Mouse (Mus musculus) midbrain, postnatal 0 days (tissue): Measurements from ENCODE around the gene Grin2c. TPM values are rescaled to one million over a fixed set of nuclear protein-coding genes. Genes with fewer than 3 reads are reported as not detected.

ENCODE experiments used
- ATAC-seq: fragments of 200-750 bp; cut with Nextera tagmentation; 2 replicates; pipeline ENCODE4 v1.8.0; 2017; ENCODE audit warnings: moderate number of reproducible peaks, mild to moderate bottlenecking, moderate TSS enrichment, moderate library complexity; ENCODE audit not compliant: low FRiP score
- DNase-seq: peaks from one replicate; pipeline ENCODE4 v3.0.0-alpha.2; 2015; ENCODE audit warnings: low spot score
- H3K27ac ChIP-seq: fragments of 300-500 bp; sonication (generic); 2 replicates; pipeline ENCODE4 v1.5.1; 2014; ENCODE audit warnings: low read depth, mild to moderate bottlenecking, low read length, mixed read lengths
- H3K27me3 ChIP-seq: fragments of 300-500 bp; sonication (generic); 2 replicates; pipeline ENCODE4 v1.6.1; 2014; ENCODE audit warnings: low read length, control low read depth, mixed read lengths; ENCODE audit not compliant: insufficient read depth
- H3K36me3 ChIP-seq: fragments of 300-500 bp; sonication (generic); 2 replicates; pipeline ENCODE4 v1.6.1; 2014; ENCODE audit warnings: low read length, control low read depth, mixed read lengths; ENCODE audit not compliant: insufficient read depth
- H3K4me1 ChIP-seq: fragments of 300-500 bp; sonication (generic); 2 replicates; pipeline ENCODE4 v1.6.1; 2014; ENCODE audit warnings: mild to moderate bottlenecking, control low read depth, antibody characterized with exemption, low read length, mixed read lengths; ENCODE audit not compliant: insufficient read depth
- H3K4me2 ChIP-seq: fragments of 300-500 bp; sonication (generic); 2 replicates; pipeline ENCODE4 v1.6.1; 2014; ENCODE audit warnings: low read depth, mild to moderate bottlenecking, low read length, mixed read lengths; ENCODE audit not compliant: poor library complexity, severe bottlenecking
- H3K4me3 ChIP-seq: fragments of 300-500 bp; sonication (generic); 2 replicates; pipeline ENCODE4 v1.5.1; 2014; ENCODE audit warnings: low read depth, mild to moderate bottlenecking, low read length, moderate library complexity
- H3K9ac ChIP-seq: fragments of 300-500 bp; sonication (generic); replicated peaks from 2 replicates; pipeline ENCODE4 v1.6.1; 2014; ENCODE audit warnings: mild to moderate bottlenecking, low read length, moderate library complexity, mixed read lengths; ENCODE audit not compliant: poor library complexity, severe bottlenecking
- H3K9me3 ChIP-seq: fragments of 300-500 bp; sonication (generic); 2 replicates; pipeline ENCODE4 v1.6.1; 2016; ENCODE audit warnings: low read length, control low read depth
- CTCF ChIP-seq: IDR thresholded peaks from 2 replicates; pipeline ENCODE4 v1.5.1; 2016; ENCODE audit warnings: antibody characterized with exemption, mild to moderate bottlenecking
- WGBS: fragments of 180-500 bp; shearing (Covaris S2); extraction: QIAGEN DNeasy Blood & Tissue Kit; methylation state at CpG from one replicate; pipeline ENCODE4 v1.1.7; 2014; 5-methylcytosine and 5-hydroxymethylcytosine counted together
- polyA plus RNA-seq: library from polyadenylated mRNA; unstranded; fragments of >200 nt; fragmentation: Nextera tagmentation; extraction: Ambion mirVana; gene quantifications from 2 replicates; pipeline ENCODE4 v1.2.1, GENCODE M21; 2015
- total RNA-seq: library from RNA; depleted of rRNA; stranded (reverse); fragments of >200 nt; gene quantifications from 2 replicates; pipeline ENCODE4 v1.2.3, GENCODE M21; 2014

Gene Grin2c
- total and polyA plus RNA-seq, 2 experiments from 2014 or later = 0.59 to 4.1 TPM

- Histone ChIP-seq H3K4me2 (no peak overlapping the region), H3K4me3 (no peak overlapping the region), H3K27ac (no peak overlapping the region), H3K9ac (no peak overlapping the region), H3K4me1 (peaks cover 6% of the 10 kb centered on the region; the same call in 1 of the 2 replicates), H3K9me3 (no peaks in the 10 kb centered on the region), H3K27me3 (no peaks in the 10 kb centered on the region), H3K36me3 (0 out of 2 replicates have a peak, but pooled peaks cover 3% of the 10 kb centered on the region)
- TF ChIP-seq CTCF = no peak
- ATAC-seq = no peak
- no peak for DNase-seq
- WGBS = 95% methylated on average over 10 of the region's 10 CpGs
Measured at GRCm38 (mm10) chr11:115219685-115220084, 47.4 kb downstream of the Grin2c start.

DNA sequence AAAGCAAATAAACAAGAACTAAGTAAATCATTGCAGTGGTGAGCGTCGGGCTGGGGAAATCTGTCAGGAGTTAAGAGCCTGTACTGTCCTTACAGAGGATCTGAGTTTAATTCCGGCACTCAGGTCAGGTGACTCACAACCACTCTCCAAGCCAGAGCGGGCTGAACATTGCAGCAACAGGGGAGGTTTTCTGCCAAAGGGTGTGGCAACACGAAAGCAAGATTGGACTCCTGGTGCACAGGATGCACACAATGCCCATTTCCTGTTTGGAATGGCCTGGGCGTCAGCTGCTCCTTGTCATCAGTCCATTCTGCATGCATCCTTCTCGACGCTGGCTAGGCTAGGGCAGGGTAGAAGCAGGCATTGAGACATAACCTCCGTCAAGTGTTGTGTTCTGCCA lies 47.8 kb downstream of the Grin2c start:
- ATAC-seq (no peak), DNase-seq (no peak)
- 87% methylated on average over 9 of the region's 9 CpGs for WGBS

DNA sequence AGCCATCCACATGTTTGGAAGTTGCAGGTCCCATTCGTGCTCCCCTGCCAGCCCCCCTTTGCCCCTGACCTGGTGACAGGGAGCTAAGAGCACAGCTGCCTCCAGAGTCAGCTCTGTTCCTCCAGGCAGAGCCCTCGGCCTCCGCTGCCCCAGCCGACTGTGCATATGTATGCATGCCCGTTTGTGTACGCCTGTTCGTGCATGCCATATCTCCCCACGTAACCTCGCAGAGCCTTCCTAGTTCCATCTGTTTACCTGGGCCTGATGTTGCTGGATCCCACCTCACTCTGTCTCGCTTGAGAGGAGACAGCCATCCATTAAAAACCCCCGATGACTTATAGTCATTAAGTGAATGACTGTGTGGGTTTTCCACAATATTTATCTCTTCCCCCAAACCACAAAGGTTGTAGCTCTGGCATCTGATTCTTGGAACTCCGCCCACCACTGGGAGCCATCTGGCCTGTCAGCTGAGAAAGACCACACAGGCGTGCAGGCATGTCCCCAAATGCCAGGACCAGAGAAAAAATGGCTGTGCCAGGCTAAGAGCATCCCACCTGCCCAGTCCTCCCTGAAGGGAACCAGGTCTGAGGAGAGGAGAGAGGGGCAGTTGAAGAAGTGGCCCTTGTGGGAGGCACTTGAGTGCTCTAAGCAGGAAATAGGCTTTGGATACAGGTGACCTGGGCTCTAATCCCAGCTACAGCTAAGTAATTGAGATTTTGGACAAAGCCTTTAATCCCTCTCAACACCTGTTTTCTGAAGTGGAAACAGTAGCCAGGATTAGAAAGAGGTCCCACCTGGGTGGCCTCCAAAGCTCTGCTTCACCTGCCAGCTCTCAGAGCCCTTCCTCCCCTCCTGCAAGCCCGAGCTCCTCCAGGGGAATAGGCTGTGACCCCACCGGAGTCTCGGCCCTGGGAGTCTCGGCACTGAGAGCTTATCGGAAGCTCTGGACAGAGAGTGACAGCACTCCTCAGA lies 49.3 kb downstream of the Grin2c start:
- Histone ChIP-seq H3K36me3 (0 out of 2 replicates have a peak, but pooled peaks cover 3% of the 10 kb centered on the region), H3K9me3 (no peaks in the 10 kb centered on the region), H3K4me2 (no peak overlapping the region), H3K4me1 (0 out of 2 replicates have a peak, but pooled peaks cover 5% of the 10 kb centered on the region), H3K27me3 (no peaks in the 10 kb centered on the region), H3K9ac (0 out of 2 replicates have a peak overlapping the region, but pooled peaks have one; percentile 19), H3K27ac (no peak overlapping the region), H3K4me3 (no peak overlapping the region)
- DNase-seq = peak; percentile 79
- TF ChIP-seq CTCF = no peak
- 63% methylated on average over 18 of the region's 18 CpGs for WGBS
- ATAC-seq = no peak

More for the DNA sequence above, 47.8 kb downstream of the Grin2c start:
- H3K36me3 ChIP-seq = 0 out of 2 replicates have a peak, but pooled peaks cover 3% of the 10 kb centered on the region
- no peak overlapping the region for H3K9ac ChIP-seq
- TF ChIP-seq CTCF = no peak
- H3K27ac ChIP-seq = no peak overlapping the region
- H3K4me1 ChIP-seq = 0 out of 2 replicates have a peak, but pooled peaks cover 5% of the 10 kb centered on the region
- no peaks in the 10 kb centered on the region for H3K9me3 ChIP-seq
- H3K4me3 ChIP-seq = no peak overlapping the region
- H3K27me3 ChIP-seq = no peaks in the 10 kb centered on the region
- no peak overlapping the region for H3K4me2 ChIP-seq

DNA sequence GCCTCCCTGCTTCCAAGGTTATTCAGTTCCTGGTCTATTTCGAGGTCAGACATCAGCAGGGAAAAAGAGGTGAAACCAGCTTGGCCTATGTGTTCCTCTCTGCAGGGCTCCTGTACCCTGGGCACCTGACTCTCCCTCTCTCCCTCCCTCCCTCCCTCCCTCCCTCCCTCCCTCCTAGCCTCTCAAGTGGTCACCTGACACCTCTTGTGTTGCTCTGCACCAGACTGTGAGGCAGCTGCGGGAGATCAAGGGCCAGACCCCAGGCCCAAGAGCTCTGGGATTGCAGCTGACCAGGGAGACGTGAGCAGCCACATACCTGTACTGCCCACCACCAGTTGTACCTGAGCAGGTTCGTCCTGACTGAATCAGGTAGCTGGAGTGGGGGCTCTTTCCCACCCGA lies 51.9 kb downstream of the Grin2c start:
- peaks cover 3% of the 10 kb centered on the region; the same call in 1 of the 2 replicates for H3K36me3 ChIP-seq
- no peak overlapping the region for H3K9ac ChIP-seq
- no peak overlapping the region for H3K4me2 ChIP-seq
- no peak for TF ChIP-seq CTCF
- H3K27me3 ChIP-seq = no peaks in the 10 kb centered on the region
- WGBS = 40% methylated on average over 5 of the region's 5 CpGs
- no peaks in the 10 kb centered on the region for H3K9me3 ChIP-seq
- H3K27ac ChIP-seq = no peak overlapping the region
- H3K4me1 ChIP-seq = 0 out of 2 replicates have a peak, but pooled peaks cover 5% of the 10 kb centered on the region
- ATAC-seq (no peak), DNase-seq (no peak)
- no peak overlapping the region for H3K4me3 ChIP-seq

DNA sequence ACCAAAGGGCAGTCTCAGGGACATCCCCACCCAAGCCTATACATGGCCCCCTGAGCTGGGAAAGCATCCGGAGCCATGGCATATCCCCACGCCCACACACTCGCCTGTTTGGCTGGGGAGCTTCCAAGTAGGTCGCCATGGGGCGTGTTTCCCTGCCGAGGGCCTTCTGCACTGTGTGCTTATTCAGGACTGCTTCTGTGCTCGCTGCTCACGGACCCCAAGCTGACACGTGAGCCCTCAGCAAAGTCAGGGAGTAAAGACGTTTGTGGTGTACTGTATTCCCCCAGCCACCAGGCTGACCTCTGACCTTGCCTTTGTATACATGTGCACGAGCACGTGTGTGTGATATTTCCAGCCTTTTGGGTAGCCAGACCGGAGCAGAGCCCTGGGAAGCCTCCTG lies 54.9 kb downstream of the Grin2c start:
- 0 out of 2 replicates have a peak, but pooled peaks cover 1% of the 10 kb centered on the region for H3K4me1 ChIP-seq
- no peak overlapping the region for H3K27ac ChIP-seq
- no peak overlapping the region for H3K4me3 ChIP-seq
- ATAC-seq = no peak
- no peak overlapping the region for H3K4me2 ChIP-seq
- TF ChIP-seq CTCF = no peak
- H3K27me3 ChIP-seq = no peaks in the 10 kb centered on the region
- no peaks in the 10 kb centered on the region for H3K9me3 ChIP-seq
- H3K36me3 ChIP-seq = peaks cover 14% of the 10 kb centered on the region; the same call in 1 of the 2 replicates
- 62% methylated on average over 13 of the region's 13 CpGs for WGBS
- DNase-seq = no peak
- H3K9ac ChIP-seq = no peak overlapping the region

DNA sequence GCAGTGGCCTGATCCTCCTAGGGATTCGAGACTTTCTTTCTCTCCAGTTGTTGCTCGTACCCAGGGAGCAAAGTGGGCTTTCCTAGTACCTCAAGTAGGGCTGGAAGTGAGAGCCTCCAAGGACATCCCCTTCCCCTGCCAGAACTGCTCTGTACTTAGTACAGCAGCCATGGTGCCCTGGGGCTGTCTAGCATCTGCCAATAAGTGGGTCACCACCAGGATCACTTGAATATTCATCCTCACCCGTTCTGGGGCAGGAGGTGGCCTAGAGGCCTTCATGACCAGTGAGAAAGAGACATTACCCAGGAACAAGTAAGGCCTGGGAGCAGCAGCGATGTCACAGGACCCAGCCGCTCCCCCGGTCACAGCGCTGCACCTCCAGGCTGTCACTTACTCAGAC lies 57.1 kb downstream of the Grin2c start:
- H3K9ac ChIP-seq = no peak overlapping the region
- no peak for TF ChIP-seq CTCF

More for the DNA sequence above, 57.1 kb downstream of the Grin2c start:
- 71% methylated on average over 7 of the region's 7 CpGs for WGBS
- Histone ChIP-seq H3K36me3 (peaks cover 33% of the 10 kb centered on the region), H3K27me3 (no peaks in the 10 kb centered on the region), H3K4me2 (no peak overlapping the region), H3K4me3 (no peak overlapping the region), H3K27ac (no peak overlapping the region), H3K4me1 (no peaks in the 10 kb centered on the region), H3K9me3 (no peaks in the 10 kb centered on the region)
- DNase-seq (no peak), ATAC-seq (no peak)
